Mouse (Mus musculus): Measurements from ENCODE around the gene Epb41l3. TPM values are rescaled to one million over a fixed set of nuclear protein-coding genes. Genes with fewer than 3 reads are reported as not detected.

Epb41l3 gene
- polyA plus RNA-seq, 1 experiment = 8.7 TPM

Other genes with a start within 250 kb of the Epb41l3 start
- gene Tmem200c, start 249.1 kb upstream of the Epb41l3 start, polyA plus RNA-seq (2012; rRNA removed) = 3.2 and 4.5 TPM in 2 replicates

Measured in urinary bladder, adult 2 months (tissue).